Mouse (Mus musculus) kidney, postnatal 14 days (tissue): ENCODE measurements at regions not wholly inside any gene's neighbourhood (a gene's known extent, or its start where the extent isn't known, plus 50 kb on each side); places are given as distances from the start of the nearest gene placed in this dataset.
A peak's percentile ranks its signal among the peaks of the same experiment; 100 is the strongest.
"Not testable (repeated sequence)": the region's sequence is repeated elsewhere in the genome, so short reads cannot be mapped to it uniquely, and the experiment has no call there.

Experiments
- DNase-seq: peaks from one replicate; pipeline ENCODE4 v3.0.0; 2022; ENCODE audit warnings: mixed read lengths

DNA sequence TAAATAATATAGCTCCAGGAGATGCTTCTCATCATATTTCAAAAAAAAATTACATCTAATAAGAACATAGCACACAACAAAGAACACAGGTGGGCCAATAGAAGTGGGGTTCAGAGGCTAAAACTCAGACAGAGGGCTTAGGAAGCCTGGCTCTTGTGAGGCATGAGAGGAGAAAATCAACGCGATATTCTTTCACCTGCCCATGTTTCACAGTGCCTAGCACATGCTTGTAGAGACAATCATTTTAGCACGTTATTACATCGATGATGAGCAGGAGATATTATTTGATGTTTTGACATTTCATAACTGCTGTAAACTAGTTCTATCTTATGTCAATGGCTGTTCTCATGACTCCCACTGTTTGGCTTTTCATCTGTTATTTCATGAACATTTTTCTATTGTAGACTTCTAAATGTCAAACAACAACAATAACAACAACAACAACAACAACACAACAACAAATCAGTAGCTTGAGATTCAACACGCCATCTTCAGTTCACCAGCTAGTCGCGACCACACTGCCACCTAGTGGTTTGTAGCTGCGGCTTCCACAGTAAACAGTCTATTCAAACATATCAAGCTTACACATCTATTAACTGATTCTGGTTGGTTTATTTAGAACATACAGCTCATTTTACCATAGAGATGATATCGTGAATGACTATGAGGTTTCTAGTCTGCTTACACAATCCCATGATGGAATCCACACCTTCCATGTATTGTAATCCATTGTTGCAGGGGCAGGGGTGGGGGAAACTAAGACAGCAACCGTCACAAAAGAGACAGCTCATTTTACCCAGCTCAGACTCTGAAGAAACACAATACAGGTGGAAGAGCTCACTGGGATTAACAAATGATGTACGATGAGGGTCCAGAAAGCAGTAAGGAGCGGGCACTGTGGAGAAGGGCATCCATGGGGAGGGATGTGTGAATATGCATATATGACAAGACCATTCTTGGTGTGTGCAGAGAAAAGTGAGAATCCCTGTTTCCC lies 60.5 kb upstream of the Tmem200a start:
- peak; percentile 48 for DNase-seq

- no peak for DNase-seq
Observed at GRCm38 (mm10) chr10:26152586-26152985, 73.7 kb upstream of the Tmem200a start.

- DNase-seq = no peak
Observed at GRCm38 (mm10) chr10:26158786-26159185, 70.7 kb upstream of the Samd3 start.

DNA sequence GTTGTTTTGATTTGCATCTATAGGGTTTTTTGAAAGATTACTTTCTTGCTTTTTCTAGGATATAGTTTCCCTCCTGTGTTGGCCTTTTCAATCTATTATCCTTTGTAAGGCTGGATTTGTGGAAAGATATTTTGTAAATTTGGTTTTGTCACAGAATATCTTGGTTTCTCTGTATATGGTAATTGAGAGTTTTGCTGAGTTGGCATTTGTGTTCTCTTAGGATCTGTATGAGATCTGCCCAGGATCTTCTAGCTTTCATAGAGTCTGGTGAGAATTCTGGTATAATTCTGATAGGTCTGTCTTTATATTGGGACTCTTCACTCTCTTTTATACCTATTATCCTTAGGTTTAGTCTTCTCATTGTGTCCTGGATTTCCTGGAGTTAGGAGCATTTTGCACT lies 68.4 kb upstream of the Samd3 start:
- DNase-seq = not testable (repeated sequence)

- no peak for DNase-seq
Observed at GRCm38 (mm10) chr10:26164531-26164930, 65.0 kb upstream of the Samd3 start.

GRCm38 (mm10) chr10:26177591-26177990 lies 51.9 kb upstream of the Samd3 start:
- DNase-seq = no peak

DNA sequence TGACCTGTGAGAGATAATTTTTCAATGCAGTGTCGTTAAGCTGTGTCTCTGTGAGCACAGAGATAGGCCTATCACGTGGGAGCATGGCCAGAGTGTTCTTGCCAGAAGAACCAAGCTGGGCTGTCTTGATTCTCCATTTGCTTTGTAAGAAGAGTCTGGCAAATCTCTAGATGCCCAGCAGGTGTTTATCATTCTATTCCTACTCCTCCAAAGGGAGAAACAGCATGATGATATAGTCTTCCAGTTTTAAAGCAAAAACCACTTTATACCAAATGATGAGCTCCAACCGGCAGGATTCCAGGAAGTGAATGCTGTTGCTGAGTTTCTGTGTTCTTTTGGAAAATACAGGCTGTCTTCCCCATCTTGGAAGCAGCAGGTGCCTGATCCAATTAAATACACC lies 51.2 kb upstream of the Samd3 start:
- DNase-seq = no peak
